Mouse (Mus musculus): ENCODE measurements around the gene Rnf207. TPM values are rescaled to one million over a fixed set of nuclear protein-coding genes. Genes with fewer than 3 reads are reported as not detected.

The Rnf207 gene
- total RNA-seq, 1 experiment from 2014 or later = not detected

- no peak for ATAC-seq (ENCODE audit: extremely low read depth, insufficient number of reproducible peaks, low FRiP score, poor library complexity, severe bottlenecking)
Observed at GRCm38 (mm10) chr4:152277916-152278315, 40.9 kb downstream of the Rnf207 start.

- no peak for ATAC-seq (ENCODE audit: extremely low read depth, insufficient number of reproducible peaks, low FRiP score, poor library complexity, severe bottlenecking)
Observed at GRCm38 (mm10) chr4:152276389-152277347, 42.1 kb downstream of the Rnf207 start.

DNA sequence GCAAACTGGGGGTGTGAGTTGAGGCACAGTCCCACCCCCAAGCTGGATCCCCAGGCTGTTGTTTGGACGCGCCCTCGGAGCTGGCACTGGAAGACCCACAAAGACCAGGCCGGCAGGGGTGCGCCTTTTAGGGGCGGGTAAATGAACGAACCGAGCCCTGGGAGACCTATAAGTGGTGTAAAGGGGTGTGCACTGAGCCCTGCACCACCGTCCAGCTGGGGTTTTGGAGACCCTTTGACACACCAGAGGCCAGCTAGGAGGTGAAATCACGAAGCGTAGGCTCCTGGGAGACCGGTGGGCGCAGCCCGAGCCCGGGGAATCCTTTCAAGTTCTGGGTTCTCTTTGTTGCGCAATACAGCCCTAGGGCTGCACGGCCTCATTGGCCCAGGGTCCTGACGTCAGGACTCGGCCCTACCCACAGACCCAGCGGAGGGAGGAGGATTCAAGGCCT is 44.1 kb downstream of the Rnf207 start:
- no peak for ATAC-seq (ENCODE audit: extremely low read depth, insufficient number of reproducible peaks, low FRiP score, poor library complexity, severe bottlenecking)

- ATAC-seq (ENCODE audit: extremely low read depth, insufficient number of reproducible peaks, low FRiP score, poor library complexity, severe bottlenecking) = no peak
Observed at GRCm38 (mm10) chr4:152273621-152274236, 45.1 kb downstream of the Rnf207 start, which contains the start of gene Gpr153. Gpr153 (plus strand) TSS chr4:152274232.

DNA sequence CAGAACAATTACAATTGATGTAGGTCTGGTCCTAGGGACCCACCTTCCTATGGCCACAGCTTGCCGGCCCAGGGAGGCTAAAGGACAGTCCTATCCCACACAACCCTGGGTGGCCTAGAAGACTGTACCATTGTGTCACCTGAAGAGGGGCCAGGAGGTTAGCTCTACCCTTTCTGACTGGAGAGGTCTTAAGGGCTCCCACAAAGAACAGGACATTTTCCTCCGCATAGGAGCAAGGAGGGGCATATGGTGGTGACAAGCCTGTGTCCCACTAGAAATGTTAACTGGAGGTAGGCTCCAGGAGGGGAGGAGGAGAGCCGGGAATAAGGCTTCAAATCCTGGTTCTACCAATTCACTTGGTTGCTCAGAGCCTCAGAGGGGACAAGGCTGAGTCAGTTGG is 45.6 kb downstream of the Rnf207 start:
- ATAC-seq (ENCODE audit: extremely low read depth, insufficient number of reproducible peaks, low FRiP score, poor library complexity, severe bottlenecking) = no peak

DNA sequence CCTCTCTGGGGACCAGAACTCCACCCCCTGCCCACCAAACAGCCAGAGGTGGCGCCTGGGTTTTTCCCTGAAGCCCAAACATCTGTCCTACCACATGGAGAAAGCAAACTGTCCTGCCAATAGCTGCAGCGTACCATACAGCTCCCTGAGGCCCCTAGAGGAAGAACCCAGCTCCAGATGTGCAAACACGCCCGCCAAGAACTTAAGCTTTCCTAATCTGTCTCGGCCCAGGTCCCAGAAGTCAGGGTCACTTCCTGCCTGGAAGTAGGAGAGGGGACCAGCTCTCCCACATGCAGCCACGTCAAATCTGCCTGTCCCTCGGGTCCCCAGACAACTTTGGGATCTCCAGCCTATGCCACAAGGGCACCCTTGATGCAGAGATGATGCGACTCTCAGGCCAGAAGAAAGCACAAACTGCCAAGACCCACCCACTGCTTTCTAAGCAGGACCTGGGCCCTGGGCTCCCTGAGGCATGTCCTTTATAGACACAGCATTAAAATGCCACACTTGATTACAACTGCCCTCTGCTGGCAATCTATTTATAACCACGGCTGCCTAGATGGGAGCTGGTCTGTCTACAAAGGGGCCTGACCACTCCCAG is 46.2 kb downstream of the Rnf207 start:
- no peak for ATAC-seq (ENCODE audit: extremely low read depth, insufficient number of reproducible peaks, low FRiP score, poor library complexity, severe bottlenecking)

- ATAC-seq (ENCODE audit: extremely low read depth, insufficient number of reproducible peaks, low FRiP score, poor library complexity, severe bottlenecking) = no peak
Observed at GRCm38 (mm10) chr4:152272006-152272405, 46.8 kb downstream of the Rnf207 start.

- ATAC-seq (ENCODE audit: extremely low read depth, insufficient number of reproducible peaks, low FRiP score, poor library complexity, severe bottlenecking) = no peak
Observed at GRCm38 (mm10) chr4:152271334-152271733, 47.5 kb downstream of the Rnf207 start.

- ATAC-seq (ENCODE audit: extremely low read depth, insufficient number of reproducible peaks, low FRiP score, poor library complexity, severe bottlenecking) = no peak
Observed at GRCm38 (mm10) chr4:152270599-152270998, 48.2 kb downstream of the Rnf207 start.

- no peak for ATAC-seq (ENCODE audit: extremely low read depth, insufficient number of reproducible peaks, low FRiP score, poor library complexity, severe bottlenecking)
Observed at GRCm38 (mm10) chr4:152269967-152270366, 48.8 kb downstream of the Rnf207 start.

GRCm38 (mm10) chr4:152267748-152268369 is 50.9 kb downstream of the Rnf207 start:
- no peak for ATAC-seq (ENCODE audit: extremely low read depth, insufficient number of reproducible peaks, low FRiP score, poor library complexity, severe bottlenecking)

DNA sequence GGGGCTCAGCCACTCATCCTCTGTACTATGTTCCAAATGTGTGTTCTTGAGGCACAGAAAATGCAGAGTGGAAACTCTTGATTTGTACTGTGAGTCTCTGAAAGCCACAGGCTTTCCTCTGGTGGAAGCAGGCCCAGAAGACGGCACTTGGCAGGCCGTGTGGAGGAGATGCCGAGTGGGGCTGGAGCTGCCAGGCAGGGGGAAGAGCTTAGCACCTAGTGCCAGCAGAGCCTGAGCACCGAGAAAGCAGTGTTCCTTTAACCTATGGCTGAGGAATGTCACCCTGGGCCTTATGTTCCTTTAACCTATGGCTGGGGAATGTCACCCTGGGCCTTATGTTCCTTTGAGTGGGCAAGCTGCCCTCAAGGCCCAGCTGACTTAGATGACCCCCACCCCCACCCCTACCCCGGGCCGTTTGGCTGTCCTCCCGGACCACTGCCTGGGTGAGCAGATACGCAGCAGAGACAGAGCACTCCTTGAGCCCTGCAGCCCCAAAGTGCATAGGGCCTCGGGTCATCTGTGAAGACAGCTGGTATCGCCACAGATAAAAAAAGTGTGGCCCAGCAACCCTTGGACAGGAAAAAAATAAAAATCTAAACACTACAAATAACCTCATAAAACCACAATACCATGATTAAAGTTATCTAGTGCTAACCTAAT is 52.4 kb downstream of the Rnf207 start:
- no peak for ATAC-seq (ENCODE audit: extremely low read depth, insufficient number of reproducible peaks, low FRiP score, poor library complexity, severe bottlenecking)

DNA sequence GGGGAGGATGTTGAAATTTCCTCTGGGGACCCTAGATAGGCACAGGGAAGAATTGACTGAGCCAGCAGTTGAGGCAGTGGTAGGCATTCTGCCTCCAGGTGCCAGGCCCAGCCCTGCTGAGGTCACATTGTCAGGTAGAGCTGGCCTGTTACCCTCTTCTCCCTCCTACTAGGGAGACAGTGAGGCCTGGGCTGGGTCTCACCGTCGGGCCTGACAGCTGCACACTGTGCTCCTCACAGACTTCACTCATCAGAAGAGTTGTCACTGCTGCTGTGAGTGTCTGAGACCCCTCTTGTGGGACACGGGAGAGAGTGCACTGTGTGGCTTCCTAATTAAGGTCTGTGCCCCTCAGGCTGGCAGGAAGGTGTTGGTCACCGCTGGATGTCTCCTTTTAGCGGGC is 53.0 kb downstream of the Rnf207 start:
- ATAC-seq (ENCODE audit: extremely low read depth, insufficient number of reproducible peaks, low FRiP score, poor library complexity, severe bottlenecking) = no peak

- ATAC-seq (ENCODE audit: extremely low read depth, insufficient number of reproducible peaks, low FRiP score, poor library complexity, severe bottlenecking) = no peak
Observed at GRCm38 (mm10) chr4:152264867-152265568, 53.8 kb downstream of the Rnf207 start.

DNA sequence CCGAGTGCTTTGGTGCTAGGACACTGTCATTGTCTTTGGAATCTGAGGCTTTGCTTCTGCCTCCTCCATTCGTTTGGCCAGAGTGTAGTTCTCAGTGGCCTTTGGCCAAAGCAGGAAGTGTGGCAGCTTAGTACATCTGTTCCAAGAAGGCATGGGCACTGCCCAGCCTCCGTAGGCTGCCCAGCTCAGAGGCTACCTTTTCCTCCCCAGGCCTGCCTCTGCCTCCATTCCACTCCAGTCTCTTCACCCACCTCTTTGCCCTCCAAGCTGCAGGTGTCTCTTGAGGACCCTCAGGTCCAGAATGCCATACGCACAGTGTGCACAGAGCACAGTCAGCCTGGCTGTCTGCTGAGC is 54.6 kb downstream of the Rnf207 start:
- ATAC-seq (ENCODE audit: extremely low read depth, insufficient number of reproducible peaks, low FRiP score, poor library complexity, severe bottlenecking) = no peak

DNA sequence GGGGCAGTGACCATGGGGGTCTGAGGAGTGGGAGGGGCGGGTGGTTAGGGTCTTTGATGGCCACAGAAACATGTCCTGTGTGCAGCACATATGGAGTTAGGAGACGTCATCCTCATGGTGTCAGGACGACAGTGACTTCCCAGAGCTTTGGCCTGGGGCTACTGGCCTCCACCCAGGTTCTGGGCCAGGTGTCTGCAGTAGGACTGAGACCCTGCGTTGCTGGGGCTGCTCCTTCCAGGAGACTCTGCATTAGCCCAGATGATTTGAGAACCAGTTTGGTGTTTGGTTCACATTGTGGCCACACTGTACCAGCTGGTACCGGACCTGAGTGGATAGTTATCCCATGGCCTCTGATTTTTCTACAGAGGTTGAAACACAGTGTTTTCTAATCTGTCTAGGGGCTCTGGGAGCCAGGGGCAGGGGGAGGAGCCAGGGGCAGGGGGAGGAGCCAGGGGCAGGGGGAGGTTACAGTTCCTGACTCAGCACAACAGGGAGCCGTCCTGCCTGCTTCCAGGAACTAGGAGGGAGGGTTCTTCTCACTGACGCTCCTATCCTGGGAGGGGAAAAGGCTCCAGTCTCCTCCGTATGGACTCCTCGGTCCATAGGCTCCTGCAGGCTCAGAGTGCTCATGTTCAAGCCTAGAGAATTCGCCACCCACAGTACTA is 55.1 kb downstream of the Rnf207 start:
- ATAC-seq (ENCODE audit: extremely low read depth, insufficient number of reproducible peaks, low FRiP score, poor library complexity, severe bottlenecking) = no peak

DNA sequence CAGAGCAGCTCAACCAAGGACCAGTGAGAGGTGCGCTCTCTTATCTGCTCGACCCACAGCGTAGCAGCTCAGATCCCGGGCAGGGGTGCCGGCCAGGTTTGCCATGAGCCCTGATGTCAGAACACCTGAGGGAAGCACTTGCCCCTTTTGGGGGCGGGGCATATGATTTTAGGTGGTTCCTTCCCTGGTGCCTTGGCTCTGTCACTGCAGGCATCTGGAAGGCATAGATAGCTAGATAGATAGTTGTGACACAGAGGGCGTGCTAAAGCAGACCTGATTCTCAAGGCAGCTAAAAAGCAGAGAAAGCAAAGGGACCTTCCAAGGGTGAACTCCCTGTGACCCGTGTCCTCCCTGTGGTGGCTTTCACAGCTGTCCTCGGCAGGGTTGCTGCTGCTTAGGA is 55.7 kb downstream of the Rnf207 start:
- no peak for ATAC-seq (ENCODE audit: extremely low read depth, insufficient number of reproducible peaks, low FRiP score, poor library complexity, severe bottlenecking)

DNA sequence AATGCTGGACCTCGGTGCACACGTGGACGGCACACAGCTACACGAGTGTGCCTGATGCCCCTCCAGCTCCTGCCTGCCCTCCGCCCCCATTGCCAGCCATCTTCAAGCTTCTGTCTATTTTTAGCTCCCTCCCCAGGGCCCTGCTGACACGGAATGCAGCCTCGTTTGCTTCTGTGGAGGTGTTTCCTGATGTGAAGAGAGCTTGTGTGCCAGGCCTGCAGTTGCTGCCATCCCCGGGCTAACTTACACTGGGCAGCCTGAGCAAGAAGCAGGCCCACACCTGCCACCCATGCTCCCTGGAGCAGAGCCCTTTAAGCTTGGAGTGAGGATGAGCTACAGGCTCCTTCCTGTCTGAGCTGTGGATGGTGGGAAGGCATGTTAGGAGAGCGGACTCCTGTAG is 56.6 kb downstream of the Rnf207 start:
- ATAC-seq (ENCODE audit: extremely low read depth, insufficient number of reproducible peaks, low FRiP score, poor library complexity, severe bottlenecking) = no peak
